Mouse (Mus musculus) olfactory bulb, adult 2 months (tissue): ENCODE results near the gene Cluap1.

Experiments used
- CTCF ChIP-seq: fragments of 200-500 bp; IDR thresholded peaks from 2 replicates; pipeline ENCODE4 v1.5.1; 2012; ENCODE audit warnings: low read depth, mild to moderate bottlenecking, low read length, moderate library complexity; ENCODE audit not compliant: insufficient read depth
- POLR2A ChIP-seq: fragments of 200-500 bp; IDR thresholded peaks from 2 replicates; pipeline ENCODE4 v1.6.1; 2012; ENCODE audit warnings: mild to moderate bottlenecking, low read depth, low read length, moderate library complexity; ENCODE audit not compliant: insufficient read depth

GRCm38 (mm10) chr16:3976712-3977111, 68.1 kb downstream of the Cluap1 start:
- TF ChIP-seq POLR2A (no peak), CTCF (no peak)
